Mouse (Mus musculus): ENCODE results near the gene Gpm6a.

Gene Gpm6a

DNA sequence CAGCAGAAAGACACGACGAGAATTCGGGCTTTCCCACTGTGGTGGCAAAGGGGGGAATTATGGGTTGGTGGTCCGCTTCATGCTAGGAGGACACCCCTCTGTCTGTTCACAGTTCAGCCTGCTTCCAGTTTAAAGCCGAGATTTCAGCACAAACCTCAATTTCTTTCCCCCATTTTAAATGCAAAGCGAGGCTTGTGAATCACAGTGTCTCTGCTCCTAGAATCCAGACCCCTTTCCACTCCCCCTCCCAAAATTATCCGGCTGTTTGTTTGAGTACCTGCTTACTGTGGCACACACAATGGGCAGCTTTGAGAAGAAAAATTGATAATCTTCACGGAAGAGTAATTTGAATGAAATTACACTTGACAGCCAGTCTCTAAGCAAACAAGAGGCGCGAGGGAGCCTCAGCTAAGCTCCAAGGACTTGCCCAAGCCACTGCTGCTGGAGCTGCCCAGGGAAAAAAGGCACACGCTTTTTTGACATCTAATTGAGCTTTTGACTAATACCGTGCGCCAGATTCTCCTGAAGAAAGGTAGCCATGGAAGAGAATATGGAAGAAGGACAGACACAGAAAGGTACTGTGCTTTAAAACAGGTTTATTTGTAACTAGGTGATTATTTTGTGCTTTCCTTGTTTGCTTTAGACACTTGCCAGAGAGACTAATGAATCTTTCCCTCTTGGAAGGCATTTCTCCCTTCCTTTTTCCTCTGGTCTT lies at the start of gene Gpm6a:
Gene Gpm6a, plus strand, starts transcription at position 103 of the 715 bp plus-strand sequence.
- peak; percentile 68 to 69 for DNase-seq (ENCODE audit: low spot score in 2 of 2)

DNA sequence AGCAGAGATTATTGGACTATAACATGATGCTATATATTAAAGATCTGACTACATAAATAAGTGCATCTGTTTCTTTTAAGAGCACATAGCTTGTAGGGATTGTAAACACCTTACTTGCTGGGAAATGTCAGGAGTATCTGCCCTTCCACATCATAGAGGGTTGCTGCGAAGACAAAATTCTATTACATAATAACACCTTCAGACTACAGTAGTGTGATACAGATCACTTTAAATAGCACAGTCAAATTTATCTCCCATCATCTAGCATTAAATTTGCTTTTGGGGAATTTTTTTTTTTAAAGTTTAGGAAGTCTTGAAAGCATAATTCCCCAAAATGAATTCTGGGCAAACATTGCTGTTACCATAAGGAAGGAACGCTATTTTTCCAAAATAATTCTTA lies 41.8 kb upstream of the Gpm6a start:
- no peak for DNase-seq (ENCODE audit: low spot score in 2 of 2)

DNA sequence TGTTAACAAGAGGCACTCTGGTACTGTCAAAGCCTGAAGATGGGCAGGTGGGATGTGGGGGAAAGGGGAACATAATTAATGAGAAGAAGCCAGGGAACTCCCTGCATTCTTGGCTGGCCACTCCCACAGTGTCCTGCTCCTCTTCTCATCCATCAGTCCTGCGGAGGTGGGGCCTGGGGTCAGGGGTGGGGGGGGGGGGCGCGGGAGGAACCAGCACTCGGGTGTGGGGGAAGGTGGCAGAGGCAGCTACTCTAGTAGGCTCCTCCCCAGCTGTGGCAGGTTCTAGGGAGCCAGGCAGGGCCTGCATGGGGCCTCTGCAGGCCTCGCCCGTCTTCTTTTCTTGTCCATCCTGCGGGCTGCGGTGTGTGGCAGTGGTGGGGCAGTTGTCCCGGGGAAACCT lies 36.9 kb upstream of the Gpm6a start:
- no peak for DNase-seq (ENCODE audit: low spot score in 2 of 2)

DNA sequence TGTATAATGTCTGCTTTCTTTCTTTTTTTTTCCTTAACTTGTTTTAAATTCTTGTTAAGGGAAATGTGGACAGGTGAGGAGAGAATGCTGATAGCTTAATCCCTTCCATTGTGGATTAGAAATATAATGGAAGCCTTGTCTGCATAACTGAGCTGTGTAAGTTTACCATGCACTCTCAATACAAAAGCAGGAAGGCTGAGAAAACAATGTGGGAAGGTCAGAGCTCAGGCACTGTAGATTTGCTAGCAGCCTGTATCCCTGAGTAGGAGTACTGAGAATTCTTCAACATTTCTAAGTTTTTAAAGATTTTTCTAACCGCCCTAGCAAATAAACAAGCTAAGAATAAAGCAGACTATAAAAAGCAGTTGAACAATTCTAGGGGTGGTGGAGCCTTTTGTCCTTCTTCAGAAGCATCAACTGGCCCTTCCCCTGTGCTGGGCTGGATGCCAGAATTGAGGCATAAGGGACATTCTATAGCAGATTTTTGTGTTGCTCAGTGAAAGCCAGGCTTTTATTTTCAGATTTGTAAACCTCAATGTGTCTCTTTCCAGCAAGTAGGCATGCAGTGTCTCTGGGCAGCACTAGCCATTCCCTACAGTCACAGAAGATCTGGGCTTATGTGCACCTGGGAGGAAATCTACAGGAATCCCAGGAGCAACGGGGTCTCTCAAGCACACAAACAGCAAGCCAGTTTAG lies 32.3 kb upstream of the Gpm6a start:
- peak; percentile 29 to 38 for DNase-seq (ENCODE audit: low spot score in 2 of 2)

DNA sequence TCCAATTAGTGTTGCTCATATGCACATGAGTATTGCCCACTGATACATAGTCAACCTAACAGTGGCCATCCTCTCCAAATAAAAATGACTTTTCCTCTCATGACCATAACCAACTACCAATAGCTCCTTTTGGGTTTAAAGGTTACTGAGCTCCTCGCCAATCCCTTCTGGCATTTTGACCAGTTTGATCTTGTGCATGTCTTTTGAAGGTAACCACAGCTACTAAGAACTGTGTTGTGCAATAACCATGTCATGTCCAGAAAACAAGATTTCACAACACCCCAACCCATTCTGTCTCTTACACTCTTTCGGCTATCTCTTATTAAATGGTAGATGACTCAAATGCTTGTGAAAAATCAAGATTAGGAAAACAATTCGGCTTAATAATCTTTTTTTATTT lies 29.7 kb upstream of the Gpm6a start:
- DNase-seq (ENCODE audit: low spot score in 2 of 2): no peak

DNA sequence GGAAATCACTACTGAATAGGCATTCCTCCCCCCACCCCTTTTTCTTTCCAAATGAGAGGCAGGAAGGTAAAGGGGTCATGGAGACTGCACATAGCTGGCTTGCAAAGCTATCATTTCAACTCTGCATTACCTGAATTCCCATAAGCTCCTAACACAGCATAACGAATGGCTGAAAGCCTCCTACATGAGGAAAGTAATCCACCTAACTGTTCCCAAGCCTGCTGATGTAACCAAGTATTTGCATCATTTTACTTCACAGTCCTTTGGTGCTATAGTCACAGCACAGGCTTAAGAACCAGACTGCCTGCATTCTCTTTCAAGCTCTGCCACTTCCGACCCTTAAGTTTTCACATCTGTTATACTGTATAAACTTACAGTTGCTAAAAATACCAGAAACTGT lies 22.3 kb upstream of the Gpm6a start:
- no peak for DNase-seq (ENCODE audit: low spot score in 2 of 2)

DNA sequence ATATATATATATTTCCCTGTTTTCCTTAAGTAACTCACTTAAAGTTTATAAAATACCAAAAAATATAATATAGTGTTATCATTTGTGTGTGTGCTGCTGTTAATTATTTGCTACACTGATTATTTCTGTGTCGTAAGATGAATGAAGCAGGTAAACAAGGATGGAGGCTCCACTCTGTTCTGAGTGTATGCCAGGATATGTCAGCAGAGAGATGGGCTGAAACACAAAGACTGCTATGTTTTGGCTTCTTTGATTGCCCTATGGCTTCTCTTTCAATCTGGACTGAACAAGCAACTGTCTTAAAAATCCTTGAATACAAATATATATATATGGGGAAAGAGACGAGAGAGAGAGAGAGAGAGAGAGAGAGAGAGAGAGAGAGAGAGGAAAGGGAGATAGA lies 1.3 kb upstream of the Gpm6a start:
- no peak for DNase-seq (ENCODE audit: low spot score in 2 of 2)

DNA sequence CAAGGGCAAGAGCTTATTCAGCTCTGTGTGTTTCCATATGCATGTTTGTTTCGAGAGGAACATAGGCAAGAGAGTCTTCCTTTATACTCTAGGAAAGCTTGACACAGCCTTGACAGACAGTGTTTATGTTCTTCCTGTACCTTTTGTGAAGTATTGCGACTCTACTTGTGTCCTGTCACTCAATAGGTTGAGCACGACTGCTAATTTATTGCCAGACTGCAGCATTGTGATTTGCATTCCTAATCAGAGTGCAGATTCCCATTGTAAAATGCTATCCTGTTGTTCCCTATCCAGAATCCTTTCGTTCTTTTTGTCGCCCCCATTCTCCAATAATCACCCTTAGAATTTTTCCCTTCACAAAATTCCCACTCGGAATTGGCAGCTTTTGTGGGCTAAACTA lies 613 bp upstream of the Gpm6a start:
- DNase-seq (ENCODE audit: low spot score in 2 of 2): peak in 1 of 2 experiments; percentile 53

DNA sequence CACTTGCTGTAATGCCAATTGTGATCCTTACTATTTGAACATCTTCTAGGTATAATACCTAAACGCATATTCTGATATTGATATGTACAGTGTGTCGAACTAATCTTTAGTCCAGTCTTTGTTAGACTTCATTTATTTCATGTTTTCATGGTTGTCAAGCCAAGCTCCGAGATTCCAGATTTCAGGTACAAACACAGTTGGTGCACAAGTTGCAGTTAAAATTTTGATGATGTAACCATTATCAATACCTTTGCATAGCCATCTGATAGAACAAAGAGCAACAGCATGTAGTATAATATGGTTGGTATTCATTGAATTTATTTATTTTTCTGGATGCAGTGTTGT lies 785 bp downstream of the Gpm6a start:
- no peak for DNase-seq (ENCODE audit: low spot score in 2 of 2)

DNA sequence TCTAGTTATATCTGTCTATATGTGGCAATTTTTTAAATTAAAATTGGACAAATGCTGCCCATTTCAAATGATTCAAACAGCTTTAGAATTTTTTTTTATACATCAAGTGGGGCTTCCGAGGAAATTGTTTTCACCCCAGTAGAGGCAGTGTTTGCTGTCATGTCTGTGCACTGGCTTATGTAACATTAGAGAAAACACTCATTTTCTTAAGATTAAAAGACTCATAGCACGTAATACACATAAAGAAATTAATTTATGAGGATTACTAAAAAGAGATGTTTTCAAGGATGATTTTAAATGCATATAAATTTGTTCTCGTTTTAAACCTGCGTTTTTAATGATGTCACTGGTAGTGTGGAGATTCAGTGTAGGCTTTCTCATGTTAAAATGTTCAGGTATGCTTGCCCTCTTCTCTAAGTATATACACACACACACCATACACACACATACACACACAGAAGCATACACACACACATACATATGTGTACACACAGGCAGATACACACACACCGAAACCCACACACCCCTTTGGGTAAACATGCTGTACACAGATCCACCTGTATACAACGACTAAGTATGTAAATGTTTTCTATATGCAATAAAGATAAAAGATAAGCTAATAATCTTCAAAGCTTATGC lies 1.4 kb downstream of the Gpm6a start:
- no peak for DNase-seq (ENCODE audit: low spot score in 2 of 2)

DNA sequence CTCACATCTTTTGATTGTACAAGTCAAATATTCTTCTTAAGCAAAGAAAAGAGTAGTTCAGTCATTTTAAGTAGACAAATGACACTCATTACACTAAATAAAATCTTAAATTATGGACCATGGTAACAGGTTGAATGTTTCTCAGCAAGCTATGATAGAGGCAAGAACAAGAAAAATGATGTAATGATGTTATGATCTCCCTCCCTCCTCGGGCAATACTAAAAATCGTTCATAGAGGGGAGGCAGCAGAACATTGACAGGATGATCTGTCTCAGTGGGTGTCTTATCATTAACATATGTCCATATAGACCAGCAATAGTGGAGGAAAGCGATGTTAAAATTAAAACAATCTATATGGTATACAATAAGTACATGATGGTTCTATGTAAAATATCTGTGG lies 2.1 kb downstream of the Gpm6a start:
- DNase-seq (ENCODE audit: low spot score in 2 of 2): peak in 1 of 2 experiments; percentile 39

DNA sequence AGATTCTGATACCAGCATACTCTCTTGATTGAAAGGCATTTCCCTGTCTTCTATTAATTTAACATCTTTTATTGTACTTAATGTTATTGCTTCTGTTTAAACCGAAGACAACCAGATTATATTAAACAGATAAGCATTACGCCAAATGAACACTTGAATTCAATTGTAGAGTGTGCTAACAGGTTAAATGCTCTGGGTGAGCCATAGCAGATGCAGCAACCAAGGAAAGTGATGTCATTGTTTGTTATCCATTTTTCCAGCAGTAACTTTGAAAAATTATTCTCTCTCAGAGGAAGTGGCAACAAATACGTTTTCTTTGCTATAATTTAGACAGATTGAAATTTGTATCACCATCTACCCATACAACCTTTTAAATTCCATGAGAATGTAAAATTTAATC lies 2.9 kb downstream of the Gpm6a start:
- DNase-seq (ENCODE audit: low spot score in 2 of 2): no peak

DNA sequence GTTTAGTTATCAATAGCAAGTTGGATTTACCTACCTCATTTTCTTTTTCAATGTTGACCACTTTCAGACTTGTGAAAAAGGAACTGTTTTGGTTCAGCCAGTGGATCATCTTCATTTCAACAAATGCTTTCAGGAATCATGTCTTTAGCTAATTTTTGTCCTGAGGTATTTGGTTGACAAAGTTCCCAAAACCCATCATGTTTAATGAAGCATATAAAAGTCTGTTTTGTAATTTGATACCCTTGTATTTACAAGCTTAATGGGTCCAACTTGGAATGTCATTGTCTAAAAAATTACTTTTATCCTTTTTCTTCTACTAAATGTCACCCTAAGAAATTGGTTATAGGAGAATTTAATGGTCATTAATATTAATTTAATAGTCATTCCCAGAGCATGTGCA lies 6.9 kb downstream of the Gpm6a start:
- DNase-seq (ENCODE audit: low spot score in 2 of 2): no peak

DNA sequence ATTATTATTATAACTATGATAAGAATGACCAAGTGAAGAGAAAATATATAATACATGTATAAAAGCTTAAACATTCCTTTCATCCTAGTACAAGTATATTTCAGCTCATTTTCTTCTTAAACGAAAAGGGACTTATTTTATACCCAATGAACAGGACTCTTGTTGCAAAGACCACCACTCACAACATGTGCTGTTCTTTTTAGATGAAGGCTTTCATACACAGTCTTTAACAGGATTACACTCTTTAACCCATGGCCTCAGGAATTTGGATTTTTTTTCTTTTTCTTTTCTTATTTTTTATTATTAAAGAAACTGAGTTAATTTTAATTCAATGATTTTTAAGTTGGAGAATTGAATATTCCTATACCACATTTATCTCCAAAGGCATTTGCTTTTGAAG lies 20.4 kb downstream of the Gpm6a start:
- no peak for DNase-seq (ENCODE audit: low spot score in 2 of 2)

DNA sequence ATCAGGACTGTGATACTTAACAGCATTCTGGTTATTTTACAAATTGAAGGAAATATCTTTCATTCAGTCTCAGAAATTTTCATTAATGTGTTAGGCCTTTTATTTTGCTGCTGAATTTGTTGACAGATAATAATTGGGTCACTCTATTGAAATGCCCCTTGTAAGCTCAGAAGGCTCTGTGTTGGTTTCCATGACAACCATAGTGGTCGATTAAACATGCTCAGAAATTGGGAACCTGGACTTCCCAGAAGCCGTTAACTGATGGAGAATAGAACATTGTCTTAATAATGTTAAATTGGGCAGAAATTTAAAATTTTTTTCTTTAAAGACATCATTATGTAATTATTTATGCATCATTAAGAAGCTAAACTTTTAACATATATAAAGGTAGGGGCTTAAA lies 20.9 kb downstream of the Gpm6a start:
- no peak for DNase-seq (ENCODE audit: low spot score in 2 of 2)

DNA sequence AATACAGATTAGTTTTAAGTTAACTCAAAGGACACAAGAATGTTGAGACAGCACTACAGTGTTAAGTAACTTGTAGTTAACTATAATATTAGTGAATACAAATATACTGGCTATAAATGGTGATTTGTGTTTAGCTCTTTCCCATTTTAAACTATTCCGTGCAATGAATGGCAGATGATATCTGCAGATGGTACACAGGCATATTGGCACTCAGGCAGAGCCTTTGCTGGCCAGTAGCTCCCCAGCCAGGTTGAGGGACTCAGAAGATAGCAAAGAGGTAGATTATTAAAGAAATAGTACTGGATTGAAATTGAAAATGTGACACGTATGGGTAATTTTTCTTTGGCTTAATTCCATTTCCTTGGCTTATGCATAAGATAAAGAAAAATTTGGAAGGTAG lies 21.3 kb downstream of the Gpm6a start:
- DNase-seq (ENCODE audit: low spot score in 2 of 2): no peak

DNA sequence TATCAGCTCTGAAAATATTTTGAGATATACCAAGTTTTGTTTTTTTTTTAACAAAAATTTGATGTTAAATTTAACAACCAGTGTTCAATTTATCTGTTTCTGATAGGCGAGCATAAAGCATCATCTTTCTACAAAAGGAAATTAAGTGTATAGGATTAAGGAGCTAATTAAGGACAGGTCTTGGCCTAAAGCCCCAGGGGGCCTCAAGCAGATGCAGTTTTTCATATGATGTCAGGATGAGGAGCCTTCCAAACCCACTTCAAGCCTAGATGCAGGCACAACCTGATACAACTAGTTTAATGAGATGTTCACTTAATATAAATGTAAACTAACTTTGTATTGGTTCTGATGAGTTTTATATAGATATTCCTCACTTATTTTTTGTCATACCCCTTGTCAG lies 22.0 kb downstream of the Gpm6a start:
- no peak for DNase-seq (ENCODE audit: low spot score in 2 of 2)

DNA sequence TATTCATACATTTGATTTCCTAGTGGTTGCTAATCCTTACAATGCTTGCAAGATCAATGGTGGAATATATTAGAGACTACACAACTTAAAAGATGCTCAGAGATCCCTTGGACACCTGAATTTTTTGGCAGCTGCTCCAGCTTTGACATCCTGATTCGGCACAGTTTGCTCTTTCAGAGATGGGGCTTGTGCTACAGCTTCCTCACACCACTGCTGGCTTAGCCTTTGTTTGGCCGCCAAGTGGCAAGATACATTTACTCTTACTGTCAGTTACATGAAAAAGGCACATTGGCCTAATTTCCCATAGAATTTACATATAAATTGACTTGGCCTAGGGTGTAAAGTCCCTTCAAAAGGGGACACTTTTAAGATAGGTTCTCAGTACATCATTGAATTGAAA lies 32.1 kb downstream of the Gpm6a start:
- DNase-seq (ENCODE audit: low spot score in 2 of 2): no peak

DNA sequence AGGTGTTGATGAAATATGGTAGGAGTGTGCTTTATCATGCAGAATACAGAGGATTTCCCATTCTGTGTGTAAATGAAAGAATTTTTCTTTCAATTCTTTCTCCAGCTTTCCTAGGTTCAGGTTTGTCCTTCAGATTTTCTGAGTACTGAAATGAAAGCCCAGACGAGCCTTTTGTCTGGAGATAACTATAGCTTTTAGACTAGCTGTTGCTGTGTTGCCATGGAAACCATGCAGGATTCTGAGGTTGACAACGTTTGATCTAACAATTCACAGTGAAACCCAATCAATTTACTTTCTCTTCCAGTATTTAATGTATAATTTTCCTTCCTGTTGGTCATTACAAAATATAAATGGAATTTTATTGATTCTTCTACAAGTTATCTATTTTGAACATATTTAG lies 34.5 kb downstream of the Gpm6a start:
- DNase-seq (ENCODE audit: low spot score in 2 of 2): no peak

DNA sequence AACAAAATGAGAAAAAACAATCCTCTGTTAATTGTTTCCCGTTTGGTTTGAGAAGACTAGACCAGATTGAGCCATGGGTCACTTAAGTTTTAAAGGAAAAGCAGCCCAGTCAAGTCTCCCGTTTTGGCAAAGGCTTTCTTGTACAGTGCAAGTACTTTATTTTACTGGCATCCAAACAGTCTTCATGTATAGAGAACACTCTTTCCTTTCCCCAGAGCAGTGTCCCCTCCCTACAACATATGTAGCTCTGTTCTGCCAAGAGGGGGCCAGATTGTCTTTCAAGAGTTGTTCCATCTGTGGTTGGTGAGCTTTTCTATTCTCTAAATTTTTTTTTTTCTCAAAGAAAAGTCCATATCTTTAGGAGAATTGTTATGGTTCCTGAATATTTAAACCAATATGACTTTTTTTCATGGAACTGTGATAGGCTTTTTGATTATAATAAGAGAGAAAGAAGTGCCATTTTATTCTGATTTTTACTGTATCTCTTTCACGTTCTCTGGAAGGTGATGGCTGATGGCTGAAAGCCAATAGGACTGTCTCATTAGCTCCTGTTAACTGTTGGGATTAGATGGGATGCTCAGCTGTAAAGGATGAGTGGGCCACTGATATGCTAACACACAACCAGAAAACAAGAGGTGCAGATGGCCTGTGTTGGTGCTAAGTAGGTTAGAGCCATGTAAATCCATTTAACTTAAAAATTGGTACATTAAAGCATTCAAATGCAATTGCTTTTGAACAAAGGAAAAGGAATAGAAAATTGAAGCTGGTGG lies 37.4 kb downstream of the Gpm6a start:
- DNase-seq (ENCODE audit: low spot score in 2 of 2): no peak

DNA sequence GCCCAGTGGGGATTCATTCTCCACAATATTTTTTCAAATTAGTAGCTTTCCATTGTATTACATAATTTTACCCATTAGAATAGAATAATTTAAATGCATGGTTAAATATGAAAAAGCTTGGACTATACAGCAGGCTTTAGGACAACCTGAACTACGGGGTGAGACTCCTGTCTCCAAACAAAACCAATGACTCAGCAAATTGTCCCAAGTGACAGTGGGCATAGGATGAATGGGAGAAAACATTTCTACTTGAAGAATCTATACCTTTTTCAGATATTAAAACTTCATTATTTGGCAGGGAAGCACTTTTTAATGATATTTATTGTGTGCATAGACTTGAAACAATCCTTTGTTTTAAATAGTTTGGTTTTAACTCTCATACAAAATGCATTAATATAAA lies 41.0 kb downstream of the Gpm6a start:
- DNase-seq (ENCODE audit: low spot score in 2 of 2): no peak

DNA sequence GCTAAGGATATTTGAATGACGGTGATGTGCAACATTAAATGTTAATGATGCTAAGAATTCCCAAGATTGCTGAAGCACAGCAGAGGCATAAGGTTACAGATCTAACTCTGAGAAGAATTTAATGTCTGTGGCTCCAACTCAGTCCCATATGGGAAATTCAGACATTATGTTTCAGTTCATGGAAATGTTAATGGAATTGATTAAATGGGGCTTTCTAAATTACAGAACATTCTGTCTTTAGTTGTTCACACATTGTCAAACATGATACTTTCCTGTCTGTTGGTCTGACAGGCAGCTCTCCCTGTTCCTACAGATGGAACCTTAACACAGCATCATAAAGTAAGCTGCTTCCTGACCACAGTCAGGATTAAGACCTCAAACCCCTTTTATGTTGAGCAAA lies 47.8 kb downstream of the Gpm6a start:
- DNase-seq (ENCODE audit: low spot score in 2 of 2): no peak

DNA sequence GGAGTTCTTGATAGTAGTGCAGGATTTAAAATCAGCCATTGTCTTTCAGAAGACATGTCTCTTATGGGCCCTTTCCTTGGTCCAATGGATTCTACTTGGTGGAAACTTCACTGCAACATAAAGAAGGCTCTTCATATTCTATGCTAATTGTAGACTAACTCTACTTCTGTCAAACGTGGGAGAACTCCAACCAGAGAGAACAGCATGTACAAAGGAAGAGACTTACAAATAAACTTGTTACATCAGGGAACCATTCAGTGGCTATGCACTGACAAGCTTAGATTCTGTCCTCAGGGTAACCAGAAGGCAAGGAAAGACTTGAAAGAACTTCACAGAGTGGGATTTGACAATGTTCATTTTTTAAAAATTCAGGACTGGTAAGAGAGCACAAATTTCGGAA lies 48.3 kb downstream of the Gpm6a start:
- no peak for DNase-seq (ENCODE audit: low spot score in 2 of 2)

Measured in frontal cortex, postnatal 36 days (tissue).